Mouse (Mus musculus) MEL (cell line): ENCODE data around the gene Sphk2. TPM values are rescaled to one million over a fixed set of nuclear protein-coding genes. Genes with fewer than 3 reads are reported as not detected.

Source experiments
- DNase-seq: peaks from one replicate; pipeline ENCODE4 v3.0.0; 2011; ENCODE audit warnings: low read depth, low spot score
- H3K27ac ChIP-seq: 2 replicates; pipeline ENCODE4 v1.5.1; 2012; ENCODE audit warnings: low read depth, mild to moderate bottlenecking, control low read depth, low read length, moderate library complexity; ENCODE audit not compliant: control insufficient read depth
- H3K27me3 ChIP-seq, 2 experiments: fragments of 150-350 bp in 1 of 2; sonication (generic) in 1 of 2; 2 replicates each; pipeline ENCODE4 v1.6.1; 2012; ENCODE audit warnings: low read length in 2 of 2, mild to moderate bottlenecking in 2 of 2, improper control_type of control experiment in 1 of 2, moderate library complexity in 1 of 2; ENCODE audit not compliant: insufficient read depth in 2 of 2, control insufficient read depth in 1 of 2
- H3K36me3 ChIP-seq, 2 experiments: 2 replicates each; pipeline ENCODE4 v1.6.1; 2012 to 2014; ENCODE audit warnings: low read length in 2 of 2, improper control_type of control experiment in 1 of 2, inconsistent platforms in 1 of 2, mild to moderate bottlenecking in 1 of 2; ENCODE audit not compliant: insufficient read depth in 2 of 2, control insufficient read depth in 1 of 2
- H3K4me1 ChIP-seq, 2 experiments: fragments of 150-350 bp in 1 of 2; sonication (generic) in 1 of 2; 2 replicates each; pipeline ENCODE4 v1.6.1; 2012; ENCODE audit warnings: low read length in 2 of 2, improper control_type of control experiment in 1 of 2, mild to moderate bottlenecking in 1 of 2; ENCODE audit not compliant: insufficient read depth in 2 of 2, control insufficient read depth in 1 of 2
- H3K4me3 ChIP-seq, 2 experiments: fragments of 150-350 bp in 1 of 2; sonication (generic) in 1 of 2; 2 replicates each; pipeline ENCODE4 v1.5.1; 2012; ENCODE audit warnings: low read depth in 2 of 2, low read length in 2 of 2, mild to moderate bottlenecking in 2 of 2, moderate library complexity in 2 of 2, control low read depth in 1 of 2, improper control_type of control experiment in 1 of 2; ENCODE audit not compliant: control insufficient read depth in 1 of 2, insufficient read depth in 1 of 2
- H3K79me2 ChIP-seq: 2 replicates; pipeline ENCODE4 v1.6.1; 2012; ENCODE audit warnings: mild to moderate bottlenecking, low read length, moderate library complexity; ENCODE audit not compliant: control insufficient read depth, poor library complexity, insufficient read depth
- H3K9ac ChIP-seq: 2 replicates; pipeline ENCODE4 v1.6.1; 2012; ENCODE audit warnings: low read depth, mild to moderate bottlenecking, control low read depth, low read length, moderate library complexity; ENCODE audit not compliant: control insufficient read depth, poor library complexity, severe bottlenecking
- H3K9me3 ChIP-seq: fragments of 150-350 bp; sonication (generic); replicated peaks from 2 replicates; pipeline ENCODE4 v1.6.1; 2012; ENCODE audit warnings: mild to moderate bottlenecking, low read length, improper control_type of control experiment, moderate library complexity; ENCODE audit not compliant: insufficient read depth
- CHD1 ChIP-seq: IDR thresholded peaks from 2 replicates; pipeline ENCODE4 v1.6.1; 2012; ENCODE audit warnings: low read depth, mild to moderate bottlenecking, inconsistent platforms, low read length, improper control_type of control experiment
- CHD2 ChIP-seq: IDR thresholded peaks from 2 replicates; pipeline ENCODE4 v1.6.1; 2011; ENCODE audit warnings: low read length, improper control_type of control experiment
- CTCF ChIP-seq, 3 experiments: IDR thresholded peaks in 2 of 3; conservative IDR thresholded peaks in 1 of 3; 2 replicates each; pipeline ENCODE4 v1.5.1; 2011 to 2012; ENCODE audit warnings: low read length in 3 of 3, low read depth in 2 of 3, mild to moderate bottlenecking in 2 of 3, improper control_type of control experiment in 1 of 3, inconsistent platforms in 1 of 3, mixed read lengths in 1 of 3, moderate library complexity in 1 of 3; ENCODE audit not compliant: control insufficient read depth in 1 of 3, insufficient read depth in 1 of 3, poor library complexity in 1 of 3, severe bottlenecking in 1 of 3
- EP300 ChIP-seq, 2 experiments: IDR thresholded peaks; 2 replicates each; pipeline ENCODE4 v1.6.1; 2011; ENCODE audit warnings: improper control_type of control experiment in 2 of 2, low read length in 2 of 2, low read depth in 1 of 2, mild to moderate bottlenecking in 1 of 2
- GATA1 ChIP-seq: IDR thresholded peaks from 2 replicates; pipeline ENCODE4 v1.6.1; 2011; ENCODE audit warnings: low read depth, low read length, improper control_type of control experiment
- HCFC1 ChIP-seq: IDR thresholded peaks from 2 replicates; pipeline ENCODE4 v1.6.1; 2012; ENCODE audit warnings: low read depth, mild to moderate bottlenecking, inconsistent platforms, low read length, improper control_type of control experiment, moderate library complexity
- JUND ChIP-seq: IDR thresholded peaks from 2 replicates; pipeline ENCODE4 v1.6.1; 2011; ENCODE audit warnings: low read depth, mild to moderate bottlenecking, improper control_type of control experiment, low read length
- MAFK ChIP-seq: IDR thresholded peaks from 2 replicates; pipeline ENCODE4 v1.6.1; 2011; ENCODE audit warnings: low read depth, mild to moderate bottlenecking, low read length, improper control_type of control experiment, borderline replicate concordance
- MAX ChIP-seq: IDR thresholded peaks from 2 replicates; pipeline ENCODE4 v1.6.1; 2011; ENCODE audit warnings: low read length, improper control_type of control experiment
- MAZ ChIP-seq: IDR thresholded peaks from 2 replicates; pipeline ENCODE4 v1.6.1; 2012; ENCODE audit warnings: low read depth, mild to moderate bottlenecking, inconsistent platforms, low read length, improper control_type of control experiment
- MEF2A ChIP-seq: IDR thresholded peaks from 2 replicates; pipeline ENCODE4 v1.6.1; 2014; ENCODE audit warnings: low read depth, mild to moderate bottlenecking, inconsistent platforms, low read length, improper control_type of control experiment; ENCODE audit not compliant: poor library complexity, insufficient replicate concordance, severe bottlenecking; ENCODE audit errors: extremely low read depth
- MXI1 ChIP-seq: IDR thresholded peaks from 2 replicates; pipeline ENCODE4 v1.6.1; 2011; ENCODE audit warnings: mild to moderate bottlenecking, low read depth, low read length, improper control_type of control experiment
- MYB ChIP-seq: IDR thresholded peaks from 2 replicates; pipeline ENCODE4 v1.6.1; 2011; ENCODE audit warnings: mild to moderate bottlenecking, low read depth, low read length, improper control_type of control experiment
- MYC ChIP-seq: IDR thresholded peaks from 2 replicates; pipeline ENCODE4 v1.6.1; 2011; ENCODE audit warnings: low read depth, mild to moderate bottlenecking, low read length, improper control_type of control experiment, moderate library complexity
- POLR2A ChIP-seq, 2 experiments: IDR thresholded peaks; 2 replicates each; pipeline ENCODE4 v1.6.1; 2011 to 2012; ENCODE audit warnings: low read length in 2 of 2, mild to moderate bottlenecking in 2 of 2, control low read depth in 1 of 2, improper control_type of control experiment in 1 of 2, low read depth in 1 of 2, moderate library complexity in 1 of 2; ENCODE audit not compliant: control insufficient read depth in 1 of 2, insufficient read depth in 1 of 2, poor library complexity in 1 of 2
- SMC3 ChIP-seq: IDR thresholded peaks from 2 replicates; pipeline ENCODE4 v1.6.1; 2011; ENCODE audit warnings: low read depth, low read length, improper control_type of control experiment
- TBP ChIP-seq: IDR thresholded peaks from 2 replicates; pipeline ENCODE4 v1.8.0; 2011; ENCODE audit warnings: low read depth, low read length, improper control_type of control experiment
- TCF12 ChIP-seq: IDR thresholded peaks from 2 replicates; pipeline ENCODE4 v1.6.1; 2014; ENCODE audit warnings: low read depth, mild to moderate bottlenecking, inconsistent platforms, low read length, improper control_type of control experiment, moderate library complexity
- UBTF ChIP-seq: IDR thresholded peaks from 2 replicates; pipeline ENCODE4 v1.6.1; 2012; ENCODE audit warnings: low read depth, mild to moderate bottlenecking, inconsistent platforms, low read length, improper control_type of control experiment, moderate library complexity, borderline replicate concordance; ENCODE audit not compliant: insufficient read depth
- USF1 ChIP-seq: IDR thresholded peaks from 2 replicates; pipeline ENCODE4 v1.6.1; 2014; ENCODE audit warnings: low read depth, mild to moderate bottlenecking, inconsistent platforms, low read length, improper control_type of control experiment, moderate library complexity
- USF2 ChIP-seq, 2 experiments: IDR thresholded peaks; 2 replicates each; pipeline ENCODE4 v1.6.1; 2011 to 2012; ENCODE audit warnings: improper control_type of control experiment in 2 of 2, low read length in 2 of 2, borderline replicate concordance in 1 of 2, inconsistent platforms in 1 of 2, low read depth in 1 of 2, mild to moderate bottlenecking in 1 of 2; ENCODE audit not compliant: insufficient read depth in 1 of 2
- ZC3H11A ChIP-seq: IDR thresholded peaks from 2 replicates; pipeline ENCODE4 v1.6.1; 2012; ENCODE audit warnings: low read depth, mild to moderate bottlenecking, inconsistent platforms, low read length, improper control_type of control experiment
- ZKSCAN1 ChIP-seq: IDR thresholded peaks from 2 replicates; pipeline ENCODE4 v1.6.1; 2012; ENCODE audit warnings: low read depth, mild to moderate bottlenecking, inconsistent platforms, low read length, improper control_type of control experiment, moderate library complexity
- ZMIZ1 ChIP-seq: IDR thresholded peaks from 2 replicates; pipeline ENCODE4 v1.6.1; 2012; ENCODE audit warnings: low read depth, mild to moderate bottlenecking, inconsistent platforms, low read length, improper control_type of control experiment, moderate library complexity
- ZNF384 ChIP-seq: IDR thresholded peaks from 2 replicates; pipeline ENCODE4 v1.6.1; 2012; ENCODE audit warnings: low read depth, mild to moderate bottlenecking, inconsistent platforms, low read length, improper control_type of control experiment
- polyA plus RNA-seq, 2 experiments: library from polyadenylated mRNA; stranded (reverse) in 1 of 2; unstranded in 1 of 2; fragments of >175 nt in 1 of 2; fragments of >200 nt in 1 of 2; gene quantifications; 2 replicates each; pipeline versions ENCODE4 v1.2.1 to v1.2.4; 2012; ENCODE audit warnings: low replicate concordance in 2 of 2, low read depth in 1 of 2; ENCODE audit not compliant: insufficient read length in 2 of 2, insufficient read depth in 1 of 2, missing spikeins in 1 of 2
- total RNA-seq: library from RNA; depleted of rRNA; stranded (reverse); fragments of 300-350 nt; gene quantifications from 2 replicates; pipeline ENCODE4 v1.2.3, GENCODE M21; 2012

Sphk2 gene
- total and polyA plus RNA-seq, 3 experiments = 21.0 to 40.2 TPM; not detected in 1

- DNase-seq = no peak
- TF ChIP-seq POLR2A (IDR thresholded peaks at IDR 0.05; ENCODE audit: control insufficient read depth in 1 of 2, insufficient read depth in 1 of 2, low read depth in 1 of 2, low read length in 2 of 2, poor library complexity in 1 of 2) = no peak
- no peak for TF ChIP-seq EP300 (IDR thresholded peaks at IDR 0.05; ENCODE audit: low read depth in 1 of 2, low read length in 2 of 2)
- no peak for TF ChIP-seq CHD1
- no peak for TF ChIP-seq MAFK
- no peak for TF ChIP-seq MXI1
- TF ChIP-seq CHD2 = no peak
- TF ChIP-seq GATA1 = no peak
- no peak for TF ChIP-seq HCFC1
- no peak for TF ChIP-seq ZMIZ1
- TF ChIP-seq MYB = no peak
- no peak for TF ChIP-seq MEF2A
- TF ChIP-seq TBP = no peak
- TF ChIP-seq USF1 = no peak
- TF ChIP-seq MYC = no peak
- TF ChIP-seq USF2 (IDR thresholded peaks at IDR 0.05; ENCODE audit: borderline replicate concordance in 1 of 2, insufficient read depth in 1 of 2, low read depth in 1 of 2, low read length in 2 of 2) = no peak
- TF ChIP-seq MAX = no peak
- TF ChIP-seq, all 39 proteins: peak for 0
- H3K79me2 ChIP-seq = peaks cover 13% of the 10 kb centered on the region
- H3K9ac ChIP-seq = no peak overlapping the region
- H3K27ac ChIP-seq = no peak overlapping the region
- H3K36me3 ChIP-seq = peaks cover 2% of the 10 kb centered on the region in 2 experiments; a peak in 3 of 4 replicates
- no peaks in the 10 kb centered on the region for H3K27me3 ChIP-seq
- no peaks in the 10 kb centered on the region for H3K9me3 ChIP-seq
- H3K4me3 ChIP-seq = no peak overlapping the region
- H3K4me1 ChIP-seq = no peaks in the 10 kb centered on the region
Measured at GRCm38 (mm10) chr7:45723781-45724180, 6.0 kb upstream of the Sphk2 start.

GRCm38 (mm10) chr7:45723301-45723700 is 5.5 kb upstream of the Sphk2 start:
- Histone ChIP-seq H3K9me3 (no peaks in the 10 kb centered on the region), H3K79me2 (peaks cover 18% of the 10 kb centered on the region), H3K9ac (no peak overlapping the region), H3K4me3 (no peak overlapping the region), H3K27ac (no peak overlapping the region), H3K27me3 (no peaks in the 10 kb centered on the region), H3K36me3 (peaks cover 2% of the 10 kb centered on the region in 2 experiments; a peak in 3 of 4 replicates), H3K4me1 (no peaks in the 10 kb centered on the region)
- DNase-seq = no peak
- TF ChIP-seq CTCF (IDR thresholded peaks at IDR 0.05 in 2 of 3, conservative IDR thresholded peaks at IDR 0.05 in 1 of 3; ENCODE audit: control insufficient read depth in 1 of 3, insufficient read depth in 1 of 3, low read depth in 2 of 3, low read length in 3 of 3, poor library complexity in 1 of 3, severe bottlenecking in 1 of 3) (no peak), SMC3 (no peak), ZC3H11A (no peak), TCF12 (no peak), HCFC1 (no peak), ZKSCAN1 (no peak), ZNF384 (no peak), EP300 (IDR thresholded peaks at IDR 0.05; ENCODE audit: low read depth in 1 of 2, low read length in 2 of 2) (no peak), UBTF (no peak), MXI1 (no peak), MAZ (no peak), JUND (no peak), MYB (no peak), GATA1 (no peak), USF2 (IDR thresholded peaks at IDR 0.05; ENCODE audit: borderline replicate concordance in 1 of 2, insufficient read depth in 1 of 2, low read depth in 1 of 2, low read length in 2 of 2) (no peak), MAFK (no peak), CHD2 (no peak)
- TF ChIP-seq, all 39 proteins: peak for 0
